10 mouse cellular contexts compared by ENCODE assay signal in the genomic region with DNA sequence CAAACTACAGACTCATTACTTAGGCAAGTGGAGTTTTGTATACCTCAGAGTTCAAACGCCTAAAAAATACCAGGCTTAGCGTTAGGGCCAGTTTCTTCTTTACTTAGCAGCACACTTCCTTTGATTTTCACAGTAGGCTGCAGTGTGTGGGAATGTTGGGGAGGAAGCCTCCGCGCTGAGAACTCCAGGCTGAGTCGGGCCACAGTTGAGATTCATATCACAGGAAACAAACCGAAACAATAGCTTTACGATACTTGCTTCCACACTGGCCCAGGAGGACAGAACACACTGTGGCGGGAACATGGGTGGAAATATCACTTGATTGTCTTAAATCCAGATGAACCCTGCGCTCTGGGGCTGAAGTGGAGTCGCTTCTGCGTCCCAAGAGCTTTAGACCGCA. TPM values are rescaled to one million over a fixed set of nuclear protein-coding genes. Genes with fewer than 3 reads are reported as not detected.
DNase-seq lines count a peak whose midpoint lies in the region; ATAC-seq and TF ChIP-seq lines count a peak whose summit lies in the region.
"Had no signal": no experiment of that assay in that cellular context is flagged by ENCODE, and none has a peak within 500 bp of the region (broad histone marks: within the 10 kb centered on the region; RNA-seq: fewer than 3 reads in every experiment).

No protein-coding gene starts in this region.

- peaks cover 5% of the 10 kb centered on the region for H3K36me3 ChIP-seq in heart, embryonic 13.5 days
- H3K36me3 ChIP-seq in kidney, postnatal 0 days (ENCODE audit: insufficient read depth, low read length), result 0 out of 2 replicates have a peak, but pooled peaks cover 9% of the 10 kb centered on the region
- H3K36me3 ChIP-seq in neural tube, embryonic 15.5 days, result no peaks in the 10 kb centered on the region
- H3K36me3 ChIP-seq: midbrain, embryonic 10.5 days had no signal

- no peak overlapping the region for H3K9ac ChIP-seq in heart, embryonic 13.5 days
- no peak overlapping the region for H3K9ac ChIP-seq in kidney, postnatal 0 days (ENCODE audit: low read depth, low read length)
- no peak overlapping the region for H3K9ac ChIP-seq in neural tube, embryonic 15.5 days (replicated peaks)

- no peaks in the 10 kb centered on the region for H3K9me3 ChIP-seq in heart, embryonic 13.5 days
- H3K9me3 ChIP-seq in kidney, postnatal 0 days (replicated peaks; ENCODE audit: low read length), result no peaks in the 10 kb centered on the region
- no peaks in the 10 kb centered on the region for H3K9me3 ChIP-seq in neural tube, embryonic 15.5 days (replicated peaks)
- H3K9me3 ChIP-seq: midbrain, embryonic 10.5 days had no signal

- H3K4me2 ChIP-seq in heart, embryonic 13.5 days, result no peak overlapping the region
- H3K4me2 ChIP-seq in kidney, postnatal 0 days (ENCODE audit: low read length), result no peak overlapping the region
- H3K4me2 ChIP-seq in neural tube, embryonic 15.5 days, result no peak overlapping the region

- ATAC-seq in heart, embryonic 13.5 days (ENCODE audit: extremely low read depth, insufficient number of reproducible peaks, low FRiP score, low TSS enrichment), result no peak
- ATAC-seq in kidney, postnatal 0 days (replicated peaks; ENCODE audit: low FRiP score, low read depth), result no peak
- ATAC-seq in neural tube, embryonic 15.5 days (ENCODE audit: low FRiP score), result no peak

- no peak for TF ChIP-seq CTCF in layer of hippocampus, adult 2 months (conservative IDR thresholded peaks at IDR 0.05)
- no peak for TF ChIP-seq CTCF in kidney, postnatal 0 days (IDR thresholded peaks at IDR 0.05; ENCODE audit: low read depth)

- H3K27me3 ChIP-seq in heart, embryonic 13.5 days (replicated peaks), result no peaks in the 10 kb centered on the region
- H3K27me3 ChIP-seq in kidney, postnatal 0 days (ENCODE audit: insufficient read depth, low read length), result no peaks in the 10 kb centered on the region
- no peaks in the 10 kb centered on the region for H3K27me3 ChIP-seq in neural tube, embryonic 15.5 days (replicated peaks)

- WGBS in heart, embryonic 13.5 days, result 56% methylated on average over 12 of the region's 12 CpGs
- 53% methylated on average over 12 of the region's 12 CpGs for WGBS in kidney, postnatal 0 days
- WGBS in neural tube, embryonic 15.5 days, result 64% methylated on average over 12 of the region's 12 CpGs

- DNase-seq in layer of hippocampus, adult 2 months (ENCODE audit: low spot score in 2 of 2), result no peak
- DNase-seq in layer of hippocampus, postnatal 25 days (ENCODE audit: extremely low spot score in 1 of 2, low spot score in 1 of 2), result no peak
- peak; percentile 64 for DNase-seq in kidney, postnatal 0 days (ENCODE audit: low spot score)
- no peak for DNase-seq in embryo, embryonic 10 days (ENCODE audit: low spot score)
- no peak for DNase-seq in cerebellum, adult 9-10 months
- DNase-seq: cerebellum, postnatal 25 days; left cerebral cortex, postnatal 4 days had no signal

- H3K4me1 ChIP-seq in heart, embryonic 13.5 days, result peaks cover 44% of the 10 kb centered on the region
- 0 out of 2 replicates have a peak, but pooled peaks cover 7% of the 10 kb centered on the region for H3K4me1 ChIP-seq in kidney, postnatal 0 days (replicated peaks; ENCODE audit: insufficient read depth, low read length)
- H3K4me1 ChIP-seq in neural tube, embryonic 15.5 days, result peaks cover 14% of the 10 kb centered on the region; the same call in 1 of the 2 replicates

- H3K4me3 ChIP-seq in layer of hippocampus, adult 2 months, result no peak overlapping the region
- H3K4me3 ChIP-seq in heart, embryonic 13.5 days, result no peak overlapping the region
- H3K4me3 ChIP-seq in kidney, postnatal 0 days (replicated peaks; ENCODE audit: low read depth, low read length), result no peak overlapping the region
- no peak overlapping the region for H3K4me3 ChIP-seq in neural tube, embryonic 15.5 days (replicated peaks)
- H3K4me3 ChIP-seq: midbrain, embryonic 10.5 days had no signal

- peak overlapping the region; percentile 80 for H3K27ac ChIP-seq in layer of hippocampus, adult 2 months
- H3K27ac ChIP-seq in heart, embryonic 13.5 days (replicated peaks), result peak overlapping the region; percentile 76
- H3K27ac ChIP-seq in kidney, postnatal 0 days, result peak overlapping the region; percentile 74
- 0 out of 2 replicates have a peak overlapping the region, but pooled peaks have one; percentile 41 for H3K27ac ChIP-seq in neural tube, embryonic 15.5 days (replicated peaks)
- H3K27ac ChIP-seq: midbrain, embryonic 10.5 days had no signal

RNA-seq across cellular contexts. Expression of a gene that starts 47.0 kb away (rescaled TPM):
- 10 to 100 TPM; 98.7 to 99.2 TPM for total RNA-seq in layer of hippocampus, adult 2 months (2021)
- 10 to 100 TPM; 75.1 to 99.4 TPM for total RNA-seq in layer of hippocampus, postnatal 25 days (2021)
- polyA plus RNA-seq in heart, embryonic 13.5 days (2015; fragmentation: Nextera tagmentation; extraction: Ambion mirVana), result 5.1 and 5.6 TPM in 2 replicates
- polyA plus RNA-seq in kidney, postnatal 0 days (2015; fragmentation: Nextera tagmentation; extraction: Ambion mirVana), result 12.8 and 14.3 TPM in 2 replicates
- 4.5 and 6.1 TPM in 2 replicates for polyA plus RNA-seq in neural tube, embryonic 15.5 days (2015; fragmentation: Nextera tagmentation; extraction: Ambion mirVana)
